Mouse (Mus musculus) thymus, postnatal 4 days (tissue): Measurements from ENCODE around the gene Syt2.

Experiments used
- DNase-seq: peaks from one replicate; pipeline ENCODE4 v3.0.0; 2021

The Syt2 gene

DNA sequence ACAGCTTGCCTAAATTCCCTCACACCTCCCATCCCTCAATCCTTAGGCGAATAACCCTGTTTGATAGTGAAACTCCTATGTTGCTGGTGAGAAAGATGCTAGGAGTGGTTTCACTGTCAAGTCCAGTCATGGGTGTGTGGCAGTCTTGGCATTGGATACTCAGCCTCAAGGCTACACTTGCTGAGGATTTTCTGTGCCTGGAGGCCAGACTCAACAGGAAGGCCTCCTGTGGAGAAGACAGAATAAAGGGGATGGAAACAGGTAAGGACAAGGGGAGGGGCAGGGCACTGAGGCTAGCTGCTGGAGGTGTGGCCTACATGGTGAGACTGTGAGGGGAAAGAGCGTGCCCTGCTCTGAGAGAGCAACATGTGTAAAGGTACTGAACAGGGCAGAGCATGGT, 60.1 kb downstream of the Syt2 start:
- DNase-seq: no peak

DNA sequence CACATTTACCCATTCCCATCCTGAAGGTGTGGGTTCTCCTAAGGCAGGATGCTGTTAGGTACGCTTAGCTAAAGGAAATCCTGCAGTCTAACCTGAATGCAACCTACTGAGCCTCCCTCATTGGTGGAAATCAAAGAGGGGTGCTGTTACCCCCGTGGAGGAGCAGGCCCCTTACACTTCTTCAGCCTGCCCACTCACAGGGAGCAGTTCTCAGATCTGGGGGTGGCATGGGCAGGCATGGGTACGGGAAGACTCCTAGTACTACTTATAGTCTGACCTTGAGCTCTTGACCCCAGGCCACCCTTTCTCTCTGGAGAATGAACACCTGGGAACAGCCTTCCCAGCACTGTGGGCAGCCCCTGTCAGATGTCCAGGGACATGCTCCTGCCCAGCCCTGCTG, 61.0 kb downstream of the Syt2 start:
- DNase-seq: no peak

DNA sequence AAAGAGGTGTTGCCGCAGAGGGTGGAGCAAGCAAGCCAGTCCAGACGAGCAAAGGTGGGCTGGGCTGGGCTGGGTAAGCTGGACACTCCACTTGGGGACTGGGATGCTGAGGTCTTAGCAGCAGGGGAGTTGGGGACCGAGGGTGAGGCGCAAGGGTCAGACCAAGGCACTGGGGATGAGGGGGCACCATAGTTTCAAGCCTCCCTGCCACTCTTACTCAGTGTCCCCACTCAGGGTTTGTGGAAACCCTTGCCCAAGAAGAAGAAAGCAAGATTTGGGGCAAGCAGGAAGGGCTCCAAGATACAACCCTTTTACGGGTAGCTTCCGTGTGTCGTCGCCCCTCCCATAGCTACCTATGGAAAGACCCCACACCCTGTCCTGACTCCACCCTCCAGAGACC, 61.8 kb downstream of the Syt2 start:
- DNase-seq: peak; percentile 13

DNA sequence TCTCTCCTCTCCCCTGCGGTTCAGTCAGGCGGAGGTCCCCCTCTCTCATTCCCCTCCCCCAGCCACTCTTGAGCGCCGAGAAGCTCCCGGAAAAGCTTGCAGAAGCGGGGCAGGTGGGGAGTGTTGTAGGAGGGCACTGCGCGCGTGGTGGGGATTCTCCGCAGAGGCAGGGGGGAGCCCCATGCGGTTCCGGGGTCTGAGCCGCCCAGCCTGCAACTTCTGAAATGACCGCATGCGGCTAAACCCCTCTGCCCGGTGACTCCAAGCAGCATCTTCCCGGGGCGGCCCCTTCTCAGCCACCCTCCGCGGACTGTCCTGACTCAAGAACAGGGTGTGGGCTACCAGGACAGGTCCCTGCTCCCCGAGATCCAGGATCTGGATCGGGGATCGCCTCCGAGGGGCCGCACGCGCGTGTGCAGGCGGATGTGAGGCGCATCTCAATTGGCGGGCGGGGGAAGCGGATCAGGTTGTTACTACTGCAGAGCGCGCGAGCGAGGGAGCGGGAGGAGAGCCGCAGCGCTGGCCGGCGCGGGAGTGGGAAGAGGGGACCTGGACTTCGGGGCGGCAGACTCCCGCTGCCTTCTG, 62.4 kb downstream of the Syt2 start:
- peak; percentile 74 for DNase-seq

DNA sequence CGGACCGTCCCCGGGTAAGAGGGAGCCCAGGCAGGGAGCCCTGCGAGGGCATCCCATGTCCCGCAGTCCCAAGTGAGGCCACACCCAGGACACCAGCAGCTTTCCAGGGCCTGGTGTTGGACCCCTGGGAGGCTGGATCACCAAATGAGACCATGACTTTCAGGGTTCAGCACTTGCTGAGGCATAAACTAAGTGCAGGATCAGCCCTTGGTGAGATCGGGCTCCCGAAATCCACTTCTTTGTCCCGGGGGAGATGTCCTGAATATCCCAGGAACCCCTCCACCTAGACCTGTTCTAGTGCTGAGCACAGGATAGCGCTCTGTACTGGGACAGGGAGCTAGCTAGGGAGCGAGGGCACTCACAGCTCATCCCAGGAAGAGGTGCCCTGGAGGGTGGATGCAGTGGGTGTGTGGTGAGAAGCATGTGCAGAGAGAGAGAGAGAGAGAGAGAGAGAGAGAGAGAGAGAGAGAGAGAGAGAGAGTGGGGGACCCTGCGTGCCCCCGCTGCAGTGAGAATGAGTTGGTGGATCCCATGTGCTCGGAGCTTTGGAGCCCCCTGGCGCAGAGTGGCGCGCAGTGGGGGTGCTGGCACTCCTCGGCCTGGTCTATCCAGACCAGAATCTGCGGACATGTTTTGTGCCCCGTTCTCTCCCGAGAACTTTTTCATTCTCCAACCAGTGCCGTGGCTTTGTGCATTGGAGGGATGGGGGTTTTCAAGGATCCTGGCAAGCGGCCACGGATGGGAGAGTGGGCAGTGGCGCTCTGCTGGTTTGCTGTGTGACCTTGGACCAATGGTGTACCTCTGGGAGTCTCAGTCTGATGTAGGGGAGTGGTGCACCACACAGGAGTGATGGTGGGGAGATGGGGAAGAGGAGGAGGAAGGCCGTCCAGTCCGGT, 63.2 kb downstream of the Syt2 start:
- DNase-seq: peak; percentile 30

DNA sequence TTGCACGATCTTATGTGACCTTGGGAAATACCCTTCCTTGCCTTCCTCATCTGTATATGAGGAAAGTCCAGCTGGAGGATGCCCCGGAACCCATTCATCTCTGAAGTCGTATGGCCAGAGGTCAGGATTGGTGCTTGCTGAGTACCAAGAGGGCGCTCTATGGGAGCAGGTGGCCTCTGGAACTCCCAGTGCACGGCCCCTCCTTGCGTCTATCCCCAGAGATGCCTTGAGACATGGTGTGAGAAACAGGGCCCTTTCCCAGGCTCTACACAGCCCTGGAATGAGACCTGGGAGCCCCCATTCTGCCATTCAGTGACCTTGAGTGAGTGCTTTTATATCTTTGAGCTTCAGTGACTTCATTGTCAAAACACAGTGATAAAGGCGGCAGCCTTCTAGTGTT, 64.6 kb downstream of the Syt2 start:
- DNase-seq: no peak

DNA sequence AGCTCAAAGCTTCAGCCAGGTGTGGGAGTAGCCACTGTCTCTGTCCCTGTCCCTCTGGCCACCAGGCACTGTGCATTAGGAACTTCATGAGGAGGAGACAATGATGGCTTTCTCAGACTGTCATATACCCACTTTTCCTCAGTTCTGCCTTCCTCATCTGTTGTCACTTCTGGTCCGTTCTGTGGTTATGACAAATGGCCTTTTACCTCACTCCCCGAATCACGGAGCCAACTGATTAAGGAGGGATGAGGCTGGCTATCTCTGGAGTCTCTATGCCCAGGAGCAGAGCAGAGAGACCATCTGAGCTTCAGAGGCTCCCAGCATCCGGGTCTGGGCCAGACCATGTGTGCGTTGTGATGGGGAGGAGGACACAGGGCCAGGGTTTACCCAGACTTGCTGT, 65.2 kb downstream of the Syt2 start:
- DNase-seq: no peak

DNA sequence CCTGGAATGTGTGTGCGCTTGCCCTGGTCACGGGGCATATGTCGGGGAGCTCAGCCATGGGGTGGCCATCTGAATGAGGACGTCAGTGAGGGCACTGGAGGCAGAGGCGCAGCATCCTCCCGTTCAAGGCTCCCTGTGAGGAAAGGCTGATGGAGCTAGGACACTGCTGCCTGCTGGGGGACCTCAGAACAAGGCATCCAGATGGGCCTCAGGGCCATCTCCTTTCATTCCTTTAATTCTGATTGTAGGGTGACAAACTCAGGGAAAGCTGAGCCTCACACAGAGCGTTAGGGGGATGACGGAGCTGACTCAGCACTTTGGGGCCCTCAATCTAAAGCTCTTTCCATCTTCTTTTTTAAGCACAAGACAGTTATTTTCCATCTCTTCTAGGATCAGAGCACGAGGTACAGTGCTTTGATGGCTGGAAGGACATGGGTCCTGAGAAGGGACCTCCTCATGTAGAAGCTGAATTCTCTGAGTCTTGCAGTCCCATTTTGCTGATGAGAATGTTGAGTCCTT, 66.4 kb downstream of the Syt2 start:
- DNase-seq: no peak

DNA sequence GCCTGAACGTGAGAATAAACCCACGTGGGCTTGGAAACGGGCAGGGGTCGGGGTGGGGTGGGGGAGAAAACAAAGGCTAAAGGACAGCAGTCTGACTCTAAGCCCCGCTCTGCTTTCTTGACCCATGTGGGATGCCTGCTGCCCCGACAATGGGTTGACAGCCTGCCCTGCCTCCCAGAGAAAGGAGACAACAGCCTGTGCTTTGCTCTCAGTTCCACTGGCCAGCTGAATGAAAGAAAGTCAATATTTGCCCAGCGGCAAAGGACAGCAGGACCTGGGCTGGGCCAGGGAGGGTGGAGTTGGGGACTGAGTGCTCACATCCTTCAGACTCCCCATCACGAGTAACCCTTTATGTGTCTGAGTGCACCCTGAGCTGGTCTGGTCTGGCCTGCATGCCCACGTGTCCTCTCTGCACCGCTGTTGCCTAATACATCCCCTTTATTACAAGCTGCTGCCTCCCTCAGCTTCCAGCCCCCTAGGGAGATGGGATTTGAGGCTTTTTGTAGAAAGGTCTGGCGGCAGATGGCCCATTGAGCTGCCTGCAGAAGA, 67.0 kb downstream of the Syt2 start:
- no peak for DNase-seq

DNA sequence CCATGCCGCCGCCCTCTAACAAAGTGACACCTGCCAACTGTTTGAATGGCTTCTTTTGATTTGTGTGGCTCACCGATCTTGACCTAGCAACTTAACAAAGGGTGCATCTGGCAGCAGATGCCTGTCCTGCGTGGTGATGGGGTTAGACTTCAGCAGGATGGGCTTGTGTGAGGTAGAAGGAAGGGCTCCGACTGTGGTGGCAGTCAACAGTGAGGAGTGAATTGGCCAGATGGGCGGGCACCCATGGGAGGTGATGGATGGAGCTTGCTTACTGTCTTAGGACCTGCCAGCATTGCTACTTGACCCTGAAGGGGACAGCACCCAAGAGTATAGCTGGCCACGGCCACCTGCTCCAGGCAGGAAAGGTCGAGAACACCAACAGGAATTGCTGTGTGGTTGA, 67.7 kb downstream of the Syt2 start:
- no peak for DNase-seq

DNA sequence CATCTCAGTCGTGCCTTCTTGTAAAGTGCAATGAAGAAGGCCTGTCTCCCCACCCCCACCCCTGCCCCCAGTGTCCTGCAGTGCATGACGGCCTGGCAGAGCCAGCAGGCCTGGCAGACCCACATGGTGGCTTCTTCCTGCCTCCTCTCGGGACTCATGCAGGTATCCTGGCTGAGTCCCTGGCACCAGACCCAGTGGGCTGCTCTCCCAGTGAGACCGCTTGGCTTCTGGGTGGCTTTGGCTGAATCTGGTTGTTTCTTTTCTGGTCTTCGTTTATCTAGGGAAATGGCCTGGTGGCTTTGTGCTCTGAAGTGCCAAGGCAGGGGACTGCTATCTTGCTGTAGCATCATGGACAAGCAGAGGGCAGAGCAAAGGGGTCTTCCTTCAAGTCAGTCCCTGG, 68.6 kb downstream of the Syt2 start:
- DNase-seq: no peak

DNA sequence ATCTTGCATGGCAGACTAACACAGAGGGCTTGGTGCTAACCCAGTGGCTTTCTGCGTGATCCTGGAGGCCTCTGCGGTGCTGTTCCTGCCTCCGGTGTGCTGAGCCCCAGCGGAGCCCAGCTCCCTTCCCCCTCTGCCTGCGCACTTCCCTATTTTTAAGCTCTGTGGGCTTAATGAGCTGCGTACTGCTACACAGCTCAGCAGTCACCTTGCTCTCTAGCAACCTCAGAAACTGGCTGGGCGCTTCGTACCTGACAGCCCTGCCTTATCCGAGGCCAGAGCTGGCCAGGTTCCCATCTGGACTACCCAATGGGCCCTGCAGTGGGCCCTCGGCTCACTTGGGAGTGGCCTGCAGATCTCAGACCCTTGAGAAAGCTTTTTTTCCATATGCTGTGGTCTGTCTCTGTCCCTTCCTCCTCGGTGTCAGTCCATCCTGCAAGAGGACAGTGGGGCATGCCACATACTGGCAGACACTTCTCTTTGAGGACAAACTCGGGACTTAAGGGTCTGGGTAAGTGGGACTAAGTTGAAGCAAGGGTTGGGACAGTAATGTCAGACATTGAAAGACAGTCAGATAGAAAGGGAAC, 73.3 kb downstream of the Syt2 start:
- no peak for DNase-seq

DNA sequence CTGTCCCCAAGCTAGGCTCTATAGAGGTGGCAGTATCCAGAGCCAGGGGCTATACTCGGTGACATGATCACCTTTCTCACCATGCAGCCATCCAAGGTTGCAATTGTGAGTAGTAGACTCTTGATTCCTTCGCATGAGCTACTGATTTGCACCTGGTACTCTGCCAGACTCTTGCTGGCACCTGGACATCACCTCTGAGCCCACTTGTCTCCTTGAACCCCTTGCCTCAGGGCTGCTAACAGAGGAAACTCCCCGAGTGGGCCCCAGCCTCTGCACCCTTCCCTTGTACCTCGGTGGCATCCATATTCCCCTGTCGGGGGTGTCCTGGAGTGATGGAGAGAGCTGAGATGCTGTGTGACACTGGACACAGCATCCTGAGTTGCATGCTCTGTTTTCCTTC, 75.0 kb downstream of the Syt2 start:
- no peak for DNase-seq

DNA sequence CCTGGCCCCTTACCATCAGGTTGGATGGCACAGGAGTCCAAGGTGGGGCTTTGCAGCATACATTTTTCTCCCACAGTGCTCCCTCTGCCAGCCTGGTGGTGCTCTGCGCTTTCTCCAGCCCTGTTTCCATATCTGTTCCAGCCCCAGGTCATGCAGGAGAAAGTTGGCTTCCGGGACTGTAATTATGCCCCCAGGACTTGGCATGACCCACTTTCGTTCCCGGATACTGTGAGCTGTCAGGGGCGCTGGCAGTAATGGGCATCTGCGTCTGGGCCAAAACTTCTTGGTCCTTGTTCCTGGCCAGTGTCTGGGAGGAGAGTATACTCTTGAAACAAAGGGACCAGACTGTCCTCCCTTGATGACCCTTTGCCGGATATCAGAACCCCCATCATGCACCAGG, 76.4 kb downstream of the Syt2 start:
- no peak for DNase-seq

DNA sequence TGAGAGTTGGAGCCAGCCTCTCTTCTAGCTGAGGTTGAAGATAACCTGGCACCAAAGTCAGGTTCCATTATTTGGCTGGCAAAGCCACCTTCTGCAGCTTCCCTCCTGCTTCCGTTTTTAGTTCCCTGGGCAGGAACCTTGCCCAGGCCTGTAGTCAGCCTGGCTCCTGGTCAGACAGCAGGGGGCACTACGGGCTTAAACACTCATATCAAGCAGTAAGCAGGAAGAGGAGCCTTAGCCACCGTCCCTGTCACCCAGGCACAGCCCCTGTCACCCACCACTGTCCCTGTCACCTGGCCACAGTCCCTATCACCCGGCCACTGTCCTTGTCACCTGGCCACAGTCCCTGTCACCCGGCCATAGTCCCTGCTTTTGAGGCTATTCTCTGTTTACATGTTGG, 78.8 kb downstream of the Syt2 start:
- peak; percentile 56 for DNase-seq

DNA sequence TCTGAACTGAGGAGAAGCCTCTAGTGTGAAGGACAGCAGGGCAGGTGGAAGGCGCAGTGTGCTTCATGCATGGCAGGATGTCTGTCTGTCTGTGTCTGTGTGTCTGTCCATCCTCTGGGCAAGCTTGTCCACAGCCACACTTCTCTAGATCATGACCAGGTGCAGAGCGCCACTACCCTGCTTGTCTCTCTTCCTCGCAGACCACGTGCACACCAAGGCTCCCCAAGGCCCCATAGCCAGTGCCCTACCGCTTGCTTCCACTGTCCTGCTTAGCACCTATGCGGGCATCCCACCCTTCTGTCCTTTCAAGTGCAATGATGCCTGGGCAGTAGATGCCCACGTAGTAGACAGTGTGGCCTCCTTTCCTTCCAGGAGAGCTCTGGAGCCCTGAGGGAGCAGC, 80.0 kb downstream of the Syt2 start:
- DNase-seq: no peak

DNA sequence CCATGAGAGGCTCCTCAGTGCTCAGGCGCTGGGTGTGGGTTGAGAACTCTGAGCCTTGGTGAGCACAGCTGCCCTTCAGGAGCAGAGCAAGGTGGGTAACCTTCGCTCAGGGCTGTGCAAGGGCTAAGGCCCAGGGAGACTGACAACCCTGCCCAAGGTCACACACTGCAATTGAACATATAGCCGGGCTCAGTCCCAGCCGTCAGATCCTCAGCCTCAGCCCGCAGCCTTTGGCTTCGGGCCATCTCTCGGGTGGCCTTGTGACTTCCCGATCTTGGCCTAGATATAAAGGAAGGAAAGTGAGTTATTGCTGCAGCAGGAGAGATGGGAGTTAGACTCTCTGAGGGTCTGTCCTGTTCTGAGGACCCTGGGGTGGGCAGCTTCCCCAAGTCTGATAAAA, 80.8 kb downstream of the Syt2 start:
- DNase-seq: no peak

DNA sequence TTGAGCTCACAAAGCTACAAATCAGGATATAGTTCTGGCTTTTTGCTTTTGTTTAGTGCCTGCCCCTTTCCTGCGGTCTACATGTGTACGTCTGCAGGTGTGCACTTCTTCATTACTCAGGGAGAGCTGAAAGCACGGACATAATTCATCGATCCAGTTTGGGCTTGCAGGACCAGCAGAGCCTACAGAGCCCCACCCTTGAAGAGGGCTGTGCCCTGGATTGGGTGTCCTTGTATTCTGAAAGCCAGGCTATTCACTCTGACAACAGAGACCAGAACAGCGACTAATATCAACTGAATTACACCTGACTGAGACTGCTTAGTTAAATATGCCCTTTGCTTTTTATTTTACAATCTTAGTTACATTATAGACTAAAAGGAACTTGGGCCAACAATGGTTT, 87.2 kb downstream of the Syt2 start:
- no peak for DNase-seq

DNA sequence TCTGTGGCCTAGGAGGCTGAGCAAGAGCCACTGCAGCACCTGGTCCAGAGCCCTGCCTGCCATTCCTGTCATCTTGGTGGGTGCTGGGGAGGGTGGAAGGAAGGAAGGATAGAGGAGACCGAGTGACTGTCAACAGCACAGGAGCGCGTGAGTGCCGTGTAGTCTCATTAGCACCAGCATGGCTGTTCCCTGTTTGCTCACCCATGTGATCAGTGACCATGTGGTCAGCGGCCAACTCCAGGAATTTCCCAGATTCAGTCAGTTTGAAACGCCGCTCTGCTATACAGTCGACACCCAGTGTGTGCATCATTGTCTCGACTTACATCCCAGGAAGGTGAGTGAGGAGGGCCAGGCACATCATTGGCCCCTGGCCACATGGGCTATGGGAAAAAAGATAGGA, 91.0 kb downstream of the Syt2 start:
- no peak for DNase-seq

DNA sequence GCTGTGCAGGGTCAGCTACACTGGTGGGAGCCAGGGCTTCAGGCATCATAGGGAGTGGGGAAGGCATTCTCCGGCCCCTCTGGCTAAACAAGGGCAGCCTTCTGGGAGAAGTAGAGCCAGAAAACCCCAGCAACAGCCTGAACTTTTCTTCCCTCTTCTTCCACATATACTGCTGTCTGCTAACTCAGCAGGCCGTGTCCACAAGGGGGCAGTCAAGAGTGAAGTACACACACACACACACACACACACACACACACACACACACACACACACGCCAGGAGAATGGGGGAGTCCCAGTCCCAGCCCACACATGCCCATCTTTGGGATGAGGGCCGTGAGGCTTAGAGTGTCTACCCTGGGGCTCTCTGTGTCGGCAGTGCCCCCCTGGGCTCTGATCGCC, 95.0 kb downstream of the Syt2 start:
- DNase-seq: peak; percentile 72

DNA sequence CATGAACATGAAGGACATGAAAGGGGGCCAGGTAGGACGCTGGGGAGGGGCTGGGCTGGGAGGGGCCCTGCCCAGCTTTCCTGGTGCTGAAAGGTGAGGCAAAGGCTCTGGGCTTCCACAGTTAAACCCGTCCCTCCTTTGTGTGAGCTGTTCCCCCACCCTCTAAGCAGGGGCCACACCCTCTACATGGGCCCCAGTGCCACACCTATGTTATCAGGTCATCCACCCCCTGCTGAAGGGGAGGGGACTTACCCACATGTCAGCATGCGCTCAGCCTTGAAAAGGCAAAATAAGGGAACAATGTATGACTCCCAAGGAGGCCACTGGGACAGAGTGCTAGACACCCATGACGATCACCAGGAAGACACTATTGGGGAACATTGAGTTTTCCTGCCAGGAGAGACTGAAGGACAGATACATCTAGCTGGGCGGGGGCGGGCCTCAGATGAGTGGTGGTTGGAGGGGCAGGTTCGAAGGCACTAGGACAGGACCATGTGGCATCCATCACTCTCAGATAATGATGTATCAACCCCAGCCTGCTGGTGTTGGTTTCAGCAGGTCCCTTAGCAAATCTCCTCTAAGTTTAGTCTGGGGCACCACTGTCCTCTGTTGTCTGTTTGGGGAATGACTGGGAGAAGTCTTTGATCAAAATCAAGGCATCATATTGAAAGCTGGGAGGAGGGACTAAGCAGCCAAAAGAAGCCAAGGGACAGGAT, 95.6 kb downstream of the Syt2 start:
- DNase-seq: no peak

DNA sequence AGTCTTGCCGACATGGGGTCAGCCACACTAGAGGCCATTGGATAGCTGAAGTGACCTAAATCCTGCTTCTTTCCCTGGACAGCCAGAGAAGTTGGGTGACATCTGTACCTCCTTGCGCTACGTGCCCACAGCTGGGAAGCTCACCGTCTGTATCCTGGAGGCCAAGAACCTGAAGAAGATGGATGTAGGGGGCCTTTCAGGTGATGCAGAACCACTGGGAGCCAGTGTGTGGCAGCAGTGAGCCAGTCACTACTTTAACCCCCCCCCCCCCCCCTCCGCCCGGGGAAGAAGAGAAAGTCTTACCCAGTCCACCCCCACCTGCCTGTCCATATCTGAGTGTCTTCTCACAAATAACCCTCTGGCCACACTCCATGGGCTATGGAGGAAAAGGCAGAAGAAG, 99.2 kb downstream of the Syt2 start:
- DNase-seq: peak; percentile 68
